Mouse (Mus musculus): ENCODE measurements around the gene F3.
A peak's percentile ranks its signal among the peaks of the same experiment; 100 is the strongest.
"Not testable (repeated sequence)": the region's sequence is repeated elsewhere in the genome, so short reads cannot be mapped to it uniquely, and the experiment has no call there.

The F3 gene

GRCm38 (mm10) chr3:121738742-121739342 is 15.5 kb downstream of the F3 start:
- no peak for DNase-seq (ENCODE audit: low spot score in 2 of 2)

- no peak for DNase-seq (ENCODE audit: low spot score in 2 of 2)
Measured at GRCm38 (mm10) chr3:121739489-121740213, 16.3 kb downstream of the F3 start.

GRCm38 (mm10) chr3:121741186-121741848 is 18.0 kb downstream of the F3 start:
- not testable (repeated sequence) for DNase-seq (ENCODE audit: low spot score in 2 of 2)

GRCm38 (mm10) chr3:121754319-121755090 is 31.2 kb downstream of the F3 start:
- not testable (repeated sequence) for DNase-seq (ENCODE audit: low spot score in 2 of 2)

GRCm38 (mm10) chr3:121755152-121755551 is 31.8 kb downstream of the F3 start:
- DNase-seq (ENCODE audit: low spot score in 2 of 2) = no peak

GRCm38 (mm10) chr3:121758373-121758772 is 35.0 kb downstream of the F3 start:
- DNase-seq (ENCODE audit: low spot score in 2 of 2) = no peak

- DNase-seq (ENCODE audit: low spot score in 2 of 2) = no peak
Measured at GRCm38 (mm10) chr3:121762056-121762852, 38.9 kb downstream of the F3 start.

GRCm38 (mm10) chr3:121766048-121766447 is 42.7 kb downstream of the F3 start:
- DNase-seq (ENCODE audit: low spot score in 2 of 2) = no peak

GRCm38 (mm10) chr3:121766818-121767217 is 43.5 kb downstream of the F3 start:
- no peak for DNase-seq (ENCODE audit: low spot score in 2 of 2)

GRCm38 (mm10) chr3:121768770-121769169 is 45.4 kb downstream of the F3 start:
- no peak for DNase-seq (ENCODE audit: low spot score in 2 of 2)

- not testable (repeated sequence) for DNase-seq (ENCODE audit: low spot score in 2 of 2)
Measured at GRCm38 (mm10) chr3:121773336-121773735, 50.0 kb downstream of the F3 start.

- peak; percentile 4 to 7 for DNase-seq (ENCODE audit: low spot score in 2 of 2)
Measured at GRCm38 (mm10) chr3:121777943-121778342, 54.6 kb downstream of the F3 start.

- no peak for DNase-seq (ENCODE audit: low spot score in 2 of 2)
Measured at GRCm38 (mm10) chr3:121783020-121783419, 59.7 kb downstream of the F3 start.
